Mouse (Mus musculus) MEL (cell line): ENCODE data around the gene 2810021J22Rik. TPM values are rescaled to one million over a fixed set of nuclear protein-coding genes. Genes with fewer than 3 reads are reported as not detected.

Experiments
- DNase-seq: peaks from one replicate; pipeline ENCODE4 v3.0.0; 2011; ENCODE audit warnings: low read depth, low spot score
- H3K27ac ChIP-seq: 2 replicates; pipeline ENCODE4 v1.5.1; 2012; ENCODE audit warnings: low read depth, mild to moderate bottlenecking, control low read depth, low read length, moderate library complexity; ENCODE audit not compliant: control insufficient read depth
- H3K27me3 ChIP-seq, 2 experiments: fragments of 150-350 bp in 1 of 2; sonication (generic) in 1 of 2; 2 replicates each; pipeline ENCODE4 v1.6.1; 2012; ENCODE audit warnings: low read length in 2 of 2, mild to moderate bottlenecking in 2 of 2, improper control_type of control experiment in 1 of 2, moderate library complexity in 1 of 2; ENCODE audit not compliant: insufficient read depth in 2 of 2, control insufficient read depth in 1 of 2
- H3K36me3 ChIP-seq, 2 experiments: 2 replicates each; pipeline ENCODE4 v1.6.1; 2012 to 2014; ENCODE audit warnings: low read length in 2 of 2, improper control_type of control experiment in 1 of 2, inconsistent platforms in 1 of 2, mild to moderate bottlenecking in 1 of 2; ENCODE audit not compliant: insufficient read depth in 2 of 2, control insufficient read depth in 1 of 2
- H3K4me1 ChIP-seq, 2 experiments: fragments of 150-350 bp in 1 of 2; sonication (generic) in 1 of 2; 2 replicates each; pipeline ENCODE4 v1.6.1; 2012; ENCODE audit warnings: low read length in 2 of 2, improper control_type of control experiment in 1 of 2, mild to moderate bottlenecking in 1 of 2; ENCODE audit not compliant: insufficient read depth in 2 of 2, control insufficient read depth in 1 of 2
- H3K4me3 ChIP-seq, 2 experiments: fragments of 150-350 bp in 1 of 2; sonication (generic) in 1 of 2; 2 replicates each; pipeline ENCODE4 v1.5.1; 2012; ENCODE audit warnings: low read depth in 2 of 2, low read length in 2 of 2, mild to moderate bottlenecking in 2 of 2, moderate library complexity in 2 of 2, control low read depth in 1 of 2, improper control_type of control experiment in 1 of 2; ENCODE audit not compliant: control insufficient read depth in 1 of 2, insufficient read depth in 1 of 2
- H3K79me2 ChIP-seq: 2 replicates; pipeline ENCODE4 v1.6.1; 2012; ENCODE audit warnings: mild to moderate bottlenecking, low read length, moderate library complexity; ENCODE audit not compliant: control insufficient read depth, poor library complexity, insufficient read depth
- H3K9ac ChIP-seq: 2 replicates; pipeline ENCODE4 v1.6.1; 2012; ENCODE audit warnings: low read depth, mild to moderate bottlenecking, control low read depth, low read length, moderate library complexity; ENCODE audit not compliant: control insufficient read depth, poor library complexity, severe bottlenecking
- H3K9me3 ChIP-seq: fragments of 150-350 bp; sonication (generic); replicated peaks from 2 replicates; pipeline ENCODE4 v1.6.1; 2012; ENCODE audit warnings: mild to moderate bottlenecking, low read length, improper control_type of control experiment, moderate library complexity; ENCODE audit not compliant: insufficient read depth
- CHD1 ChIP-seq: IDR thresholded peaks from 2 replicates; pipeline ENCODE4 v1.6.1; 2012; ENCODE audit warnings: low read depth, mild to moderate bottlenecking, inconsistent platforms, low read length, improper control_type of control experiment
- CHD2 ChIP-seq: IDR thresholded peaks from 2 replicates; pipeline ENCODE4 v1.6.1; 2011; ENCODE audit warnings: low read length, improper control_type of control experiment
- CTCF ChIP-seq, 3 experiments: IDR thresholded peaks in 2 of 3; conservative IDR thresholded peaks in 1 of 3; 2 replicates each; pipeline ENCODE4 v1.5.1; 2011 to 2012; ENCODE audit warnings: low read length in 3 of 3, low read depth in 2 of 3, mild to moderate bottlenecking in 2 of 3, improper control_type of control experiment in 1 of 3, inconsistent platforms in 1 of 3, mixed read lengths in 1 of 3, moderate library complexity in 1 of 3; ENCODE audit not compliant: control insufficient read depth in 1 of 3, insufficient read depth in 1 of 3, poor library complexity in 1 of 3, severe bottlenecking in 1 of 3
- ELF1 ChIP-seq: IDR thresholded peaks from 2 replicates; pipeline ENCODE4 v1.6.1; 2014; ENCODE audit warnings: low read depth, mild to moderate bottlenecking, inconsistent platforms, low read length, improper control_type of control experiment, moderate library complexity
- ETS1 ChIP-seq: IDR thresholded peaks from 2 replicates; pipeline ENCODE4 v1.6.1; 2012; ENCODE audit warnings: low read depth, mild to moderate bottlenecking, inconsistent platforms, low read length, improper control_type of control experiment, moderate library complexity
- GABPA ChIP-seq: IDR thresholded peaks from 2 replicates; pipeline ENCODE4 v1.6.1; 2012; ENCODE audit warnings: low read depth, mild to moderate bottlenecking, inconsistent platforms, low read length, improper control_type of control experiment, moderate library complexity
- HCFC1 ChIP-seq: IDR thresholded peaks from 2 replicates; pipeline ENCODE4 v1.6.1; 2012; ENCODE audit warnings: low read depth, mild to moderate bottlenecking, inconsistent platforms, low read length, improper control_type of control experiment, moderate library complexity
- MAZ ChIP-seq: IDR thresholded peaks from 2 replicates; pipeline ENCODE4 v1.6.1; 2012; ENCODE audit warnings: low read depth, mild to moderate bottlenecking, inconsistent platforms, low read length, improper control_type of control experiment
- MEF2A ChIP-seq: IDR thresholded peaks from 2 replicates; pipeline ENCODE4 v1.6.1; 2014; ENCODE audit warnings: low read depth, mild to moderate bottlenecking, inconsistent platforms, low read length, improper control_type of control experiment; ENCODE audit not compliant: poor library complexity, insufficient replicate concordance, severe bottlenecking; ENCODE audit errors: extremely low read depth
- MXI1 ChIP-seq: IDR thresholded peaks from 2 replicates; pipeline ENCODE4 v1.6.1; 2011; ENCODE audit warnings: mild to moderate bottlenecking, low read depth, low read length, improper control_type of control experiment
- MYB ChIP-seq: IDR thresholded peaks from 2 replicates; pipeline ENCODE4 v1.6.1; 2011; ENCODE audit warnings: mild to moderate bottlenecking, low read depth, low read length, improper control_type of control experiment
- MYC ChIP-seq: IDR thresholded peaks from 2 replicates; pipeline ENCODE4 v1.6.1; 2011; ENCODE audit warnings: low read depth, mild to moderate bottlenecking, low read length, improper control_type of control experiment, moderate library complexity
- NELFE ChIP-seq: IDR thresholded peaks from 2 replicates; pipeline ENCODE4 v1.6.1; 2011; ENCODE audit warnings: low read depth, low read length, improper control_type of control experiment
- NRF1 ChIP-seq: IDR thresholded peaks from 2 replicates; pipeline ENCODE4 v1.6.1; 2014; ENCODE audit warnings: low read depth, mild to moderate bottlenecking, inconsistent platforms, low read length, improper control_type of control experiment, moderate library complexity; ENCODE audit not compliant: poor library complexity, insufficient read depth, severe bottlenecking
- POLR2A ChIP-seq, 2 experiments: IDR thresholded peaks; 2 replicates each; pipeline ENCODE4 v1.6.1; 2011 to 2012; ENCODE audit warnings: low read length in 2 of 2, mild to moderate bottlenecking in 2 of 2, control low read depth in 1 of 2, improper control_type of control experiment in 1 of 2, low read depth in 1 of 2, moderate library complexity in 1 of 2; ENCODE audit not compliant: control insufficient read depth in 1 of 2, insufficient read depth in 1 of 2, poor library complexity in 1 of 2
- RCOR1 ChIP-seq: IDR thresholded peaks from 2 replicates; pipeline ENCODE4 v1.6.1; 2012; ENCODE audit warnings: low read depth, mild to moderate bottlenecking, inconsistent platforms, low read length, improper control_type of control experiment
- TBP ChIP-seq: IDR thresholded peaks from 2 replicates; pipeline ENCODE4 v1.8.0; 2011; ENCODE audit warnings: low read depth, low read length, improper control_type of control experiment
- UBTF ChIP-seq: IDR thresholded peaks from 2 replicates; pipeline ENCODE4 v1.6.1; 2012; ENCODE audit warnings: low read depth, mild to moderate bottlenecking, inconsistent platforms, low read length, improper control_type of control experiment, moderate library complexity, borderline replicate concordance; ENCODE audit not compliant: insufficient read depth
- ZMIZ1 ChIP-seq: IDR thresholded peaks from 2 replicates; pipeline ENCODE4 v1.6.1; 2012; ENCODE audit warnings: low read depth, mild to moderate bottlenecking, inconsistent platforms, low read length, improper control_type of control experiment, moderate library complexity
- polyA plus RNA-seq, 2 experiments: library from polyadenylated mRNA; stranded (reverse) in 1 of 2; unstranded in 1 of 2; fragments of >175 nt in 1 of 2; fragments of >200 nt in 1 of 2; gene quantifications; 2 replicates each; pipeline versions ENCODE4 v1.2.1 to v1.2.4; 2012; ENCODE audit warnings: low replicate concordance in 2 of 2, low read depth in 1 of 2; ENCODE audit not compliant: insufficient read length in 2 of 2, insufficient read depth in 1 of 2, missing spikeins in 1 of 2
- total RNA-seq: library from RNA; depleted of rRNA; stranded (reverse); fragments of 300-350 nt; gene quantifications from 2 replicates; pipeline ENCODE4 v1.2.3, GENCODE M21; 2012

The 2810021J22Rik gene
- total and polyA plus RNA-seq, 3 experiments: 5.8 to 6.2 TPM; not detected in 1

- TF ChIP-seq MXI1 (no peak), GABPA (no peak), HCFC1 (no peak)
- H3K4me3 ChIP-seq: no peak overlapping the region
- no peaks in the 10 kb centered on the region for H3K4me1 ChIP-seq
- H3K27me3 ChIP-seq: no peaks in the 10 kb centered on the region
- no peaks in the 10 kb centered on the region for H3K79me2 ChIP-seq
- no peak overlapping the region for H3K27ac ChIP-seq
- no peak overlapping the region for H3K9ac ChIP-seq
- no peaks in the 10 kb centered on the region; the same call in 1 of the 2 replicates for H3K9me3 ChIP-seq
- H3K36me3 ChIP-seq: peaks cover 0 to 30% of the 10 kb centered on the region in 2 experiments; a peak in 2 of 4 replicates
- DNase-seq: no peak
These were observed 6.3 kb upstream of the 2810021J22Rik start for GRCm38 (mm10) chr11:58860744-58861143.

GRCm38 (mm10) chr11:58867954-58868330 is 926 bp downstream of the 2810021J22Rik start:
- Histone ChIP-seq H3K4me1 (peaks cover 3 to 7% of the 10 kb centered on the region in 2 experiments), H3K9me3 (no peaks in the 10 kb centered on the region), H3K9ac (peak overlapping the region; percentile 90), H3K79me2 (peaks cover 5% of the 10 kb centered on the region), H3K27me3 (no peaks in the 10 kb centered on the region), H3K4me3 (peak overlapping the region; percentile 57 to 97), H3K36me3 (peaks cover 0 to 6% of the 10 kb centered on the region in 2 experiments; a peak in 2 of 4 replicates), H3K27ac (no peak overlapping the region)
- TF ChIP-seq MEF2A (no peak), MYC (no peak), ELF1 (no peak), ZMIZ1 (no peak), NELFE (no peak), NRF1 (no peak), CTCF (IDR thresholded peaks at IDR 0.05 in 2 of 3, conservative IDR thresholded peaks at IDR 0.05 in 1 of 3; ENCODE audit: control insufficient read depth in 1 of 3, insufficient read depth in 1 of 3, low read depth in 2 of 3, low read length in 3 of 3, poor library complexity in 1 of 3, severe bottlenecking in 1 of 3) (no peak), UBTF (no peak), POLR2A (IDR thresholded peaks at IDR 0.05; ENCODE audit: control insufficient read depth in 1 of 2, insufficient read depth in 1 of 2, low read depth in 1 of 2, low read length in 2 of 2, poor library complexity in 1 of 2) (no peak), ETS1 (no peak), RCOR1 (no peak), MYB (no peak), MAZ (no peak), CHD2 (no peak), CHD1 (no peak), TBP (no peak)
- no peak for DNase-seq
